Mouse (Mus musculus) T-cell, adult 2 months (primary cell): ENCODE measurements around the gene Ackr4.

ENCODE experiments used
- DNase-seq: peaks from one replicate; pipeline ENCODE4 v3.0.0; 2022; ENCODE audit warnings: low spot score

Gene Ackr4

DNA sequence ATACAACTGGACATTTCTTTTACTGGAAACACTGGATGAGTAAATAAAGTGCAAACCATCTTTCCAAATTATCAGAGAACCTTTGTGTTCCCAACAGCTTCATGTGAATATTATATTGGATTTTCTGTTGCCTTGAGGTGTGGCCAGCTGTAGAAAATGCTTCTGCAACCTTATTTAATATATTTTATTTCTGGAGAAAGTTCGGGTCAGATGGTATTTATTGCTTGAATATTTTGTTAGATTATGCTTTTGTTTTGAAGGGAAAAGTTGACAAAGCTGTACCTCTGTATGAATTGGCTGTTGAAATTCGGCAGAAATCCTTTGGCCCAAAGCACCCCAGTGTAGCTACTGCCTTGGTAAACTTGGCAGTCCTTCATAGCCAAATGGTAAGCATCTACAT lies 86.4 kb downstream of the Ackr4 start, which contains the start of gene Gm28305:
Gm28305 (plus strand) TSS at position 301 of the 400 bp plus-strand sequence.
- no peak for DNase-seq

DNA sequence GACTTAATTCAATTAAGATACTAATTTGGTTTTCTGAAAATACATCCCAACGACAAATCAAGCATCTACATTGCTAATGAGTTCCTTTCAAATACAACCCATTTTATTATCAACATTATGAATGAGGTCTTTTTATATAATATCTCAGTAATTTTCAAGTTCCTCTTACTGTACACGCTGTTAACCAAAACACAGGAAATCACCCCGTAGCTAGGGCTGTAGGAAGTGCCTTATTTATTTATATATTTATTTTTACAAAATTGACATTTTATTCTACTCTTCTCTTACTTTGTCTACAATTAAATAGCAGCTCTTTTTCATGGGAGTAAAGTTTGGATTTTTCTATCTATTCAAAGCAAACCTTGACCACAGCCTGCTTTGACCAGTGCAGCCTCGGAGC lies 87.0 kb downstream of the Ackr4 start:
- no peak for DNase-seq

DNA sequence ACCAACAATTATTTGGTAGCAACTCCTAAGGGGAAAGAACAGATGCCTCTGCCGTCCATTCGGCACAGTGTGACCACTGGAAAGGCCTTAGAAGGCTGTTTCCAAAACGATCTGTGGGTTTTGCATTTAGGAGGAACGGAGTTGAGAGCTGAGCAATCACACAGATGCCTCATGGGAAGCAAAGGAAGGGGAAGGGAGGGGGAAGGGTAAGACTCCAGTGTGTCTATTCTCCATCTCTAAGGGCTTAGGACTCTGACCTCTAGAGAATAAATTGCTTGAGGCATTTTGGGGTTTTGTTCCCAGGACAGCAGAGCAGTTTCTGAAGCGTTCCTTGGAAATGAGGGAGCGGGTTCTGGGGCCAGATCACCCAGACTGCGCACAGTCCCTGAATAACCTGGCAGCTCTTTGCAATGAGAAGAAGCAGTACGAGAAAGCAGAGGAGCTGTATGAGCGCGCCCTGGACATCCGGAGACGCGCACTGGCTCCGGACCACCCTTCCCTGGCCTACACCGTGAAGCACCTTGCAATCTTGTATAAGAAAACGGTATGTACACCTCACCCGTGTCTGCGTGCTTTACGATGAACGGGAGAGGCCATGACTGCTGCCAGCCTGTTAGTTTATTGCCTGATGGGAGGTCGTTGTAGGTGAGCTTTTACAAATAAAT lies 87.6 kb downstream of the Ackr4 start:
- no peak for DNase-seq

DNA sequence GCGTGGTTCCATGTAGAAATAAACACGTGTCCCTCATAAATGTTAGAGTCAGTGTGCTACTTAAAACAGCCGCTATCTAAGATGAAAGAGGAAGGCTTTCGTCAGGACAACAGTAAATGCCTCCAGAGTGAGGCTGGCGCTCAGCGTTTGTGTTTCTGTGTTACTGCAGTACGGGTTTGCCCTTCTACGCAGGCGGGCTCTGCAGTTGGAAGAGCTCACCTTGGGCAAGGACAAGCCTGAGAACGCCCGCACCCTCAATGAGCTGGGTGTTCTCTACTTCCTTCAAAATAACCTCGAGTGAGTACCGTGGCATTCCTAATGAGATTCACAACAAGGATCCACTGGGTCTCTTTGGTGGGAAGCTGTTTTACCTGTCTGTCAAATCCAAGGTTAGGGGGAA lies 88.5 kb downstream of the Ackr4 start:
- DNase-seq: no peak

DNA sequence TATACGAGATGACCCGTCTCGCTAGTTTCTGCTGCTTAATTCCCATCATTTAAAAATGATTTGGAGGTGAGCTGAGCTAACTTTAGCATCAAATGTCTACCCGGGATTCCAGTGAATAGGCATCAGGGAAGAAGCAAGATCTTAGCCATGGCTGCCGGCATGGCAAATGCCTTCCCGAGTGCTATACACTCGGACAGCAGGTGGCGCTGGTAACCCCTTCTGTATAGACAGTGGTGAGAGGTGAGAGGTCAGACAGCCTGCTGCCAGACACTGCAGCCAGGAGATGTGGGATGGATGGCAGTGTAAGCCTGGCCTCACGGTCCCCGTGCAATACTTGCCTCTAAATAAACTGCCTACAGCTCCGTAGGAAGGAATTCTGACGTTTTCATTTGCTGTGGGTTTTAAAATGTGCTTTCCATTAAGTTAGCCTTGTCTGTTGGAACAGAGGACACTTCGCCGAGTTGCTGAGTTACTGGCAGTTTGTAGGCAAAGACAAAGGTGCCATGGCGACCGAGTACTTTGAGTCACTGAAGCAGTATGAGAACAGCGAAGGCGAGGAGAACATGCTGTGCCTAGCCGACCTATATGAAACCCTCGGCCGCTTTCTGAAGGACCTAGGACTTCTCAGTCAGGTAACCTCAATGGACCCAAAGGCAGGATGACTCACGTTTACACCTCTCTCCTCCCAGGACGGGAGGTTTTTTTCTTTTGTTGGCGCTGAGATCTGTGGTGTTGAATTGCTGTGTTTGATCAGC lies 91.3 kb downstream of the Ackr4 start:
- DNase-seq: peak; percentile 54

DNA sequence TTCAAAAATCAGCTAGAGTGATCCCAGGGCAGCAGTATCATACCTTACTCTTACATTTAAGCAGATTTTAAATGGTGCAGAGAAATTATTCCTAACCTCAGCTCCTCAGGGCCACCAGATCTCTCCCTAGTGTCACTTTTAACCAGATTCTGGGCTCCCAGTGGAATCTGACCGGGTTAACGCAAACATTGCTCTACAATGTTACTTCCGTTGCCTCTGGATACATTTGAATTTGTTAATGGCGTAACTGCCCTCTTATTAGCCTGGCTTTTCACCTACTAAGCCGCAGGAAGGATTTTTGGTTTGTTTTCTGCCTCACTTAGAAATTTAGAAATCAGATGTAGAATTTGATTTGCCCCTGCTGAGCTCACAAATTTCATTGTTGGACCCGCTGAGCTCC lies 92.0 kb downstream of the Ackr4 start:
- no peak for DNase-seq

DNA sequence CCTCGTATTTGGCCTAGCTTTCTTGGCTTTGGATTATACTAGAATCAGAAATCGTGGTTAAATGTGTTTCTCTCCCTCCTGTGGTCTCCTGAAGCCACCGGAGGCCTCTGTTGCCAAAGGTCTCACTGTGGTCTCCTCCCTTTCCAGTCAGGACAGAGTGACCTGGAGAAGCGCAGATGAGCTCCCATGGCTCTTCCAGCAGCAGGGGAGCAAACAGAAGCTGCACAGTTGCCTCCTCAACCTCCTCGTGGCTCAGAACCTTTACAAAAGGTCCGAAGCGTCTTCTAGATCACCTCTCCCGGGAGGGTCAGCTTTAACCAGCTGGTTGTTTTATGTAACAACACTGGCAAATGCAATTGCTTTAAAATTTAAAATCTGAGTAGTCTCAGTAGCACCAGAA lies 92.5 kb downstream of the Ackr4 start:
- DNase-seq: no peak
